Mouse (Mus musculus) brain, embryonic 14.5 days (tissue): ENCODE data around the gene Chd2.

Experiments used
- CTCF ChIP-seq: fragments of 200-500 bp; IDR thresholded peaks from 2 replicates; pipeline ENCODE4 v1.5.1; 2012; ENCODE audit warnings: inconsistent platforms, mild to moderate bottlenecking, moderate library complexity, borderline replicate concordance; ENCODE audit not compliant: insufficient read depth, insufficient read length; ENCODE audit errors: extremely low read depth
- POLR2A ChIP-seq: fragments of 200-500 bp; IDR thresholded peaks from 2 replicates; pipeline ENCODE4 v1.6.1; 2012; ENCODE audit warnings: mild to moderate bottlenecking, inconsistent platforms, borderline replicate concordance; ENCODE audit not compliant: poor library complexity, insufficient read depth, insufficient read length, severe bottlenecking; ENCODE audit errors: extremely low read depth

GRCm38 (mm10) chr7:73382843-73383242 is 158.8 kb downstream of the Chd2 start:
- no peak for TF ChIP-seq CTCF
- no peak for TF ChIP-seq POLR2A
